Comparison of ENCODE assay signal across 7 mouse cellular contexts in genomic region chr6:83156259-83156684, GRCm38 (mm10). TPM values are rescaled to one million over a fixed set of nuclear protein-coding genes. Genes with fewer than 3 reads are reported as not detected.
DNase-seq lines count a peak whose midpoint lies in the region; ATAC-seq lines count a peak whose summit lies in the region.

Gene Wdr54, minus strand, starts transcription at chr6:83156397.
Gene 1700003E16Rik, plus strand, starts transcription at chr6:83156404.

- no peak within 1 kb of the TSS for H3K27ac ChIP-seq in brown adipose tissue, adult 24 weeks (replicated peaks; ENCODE audit: low read depth, low read length)
- H3K27ac ChIP-seq in forebrain, embryonic 11.5 days (ENCODE audit: low read depth, low read length): no peak within 1 kb of the TSS

- H3K4me2 ChIP-seq in forebrain, embryonic 11.5 days (ENCODE audit: low read depth, low read length, severe bottlenecking): peak within 1 kb of the TSS; percentile 87

- peak within 1 kb of the TSS; percentile 83 for H3K4me3 ChIP-seq in brown adipose tissue, adult 24 weeks (ENCODE audit: insufficient read depth, low read depth, low read length)
- peak within 1 kb of the TSS; percentile 50 for H3K4me3 ChIP-seq in forebrain, embryonic 11.5 days (ENCODE audit: low read depth, low read length)

- DNase-seq in MN1 (ENCODE audit: low spot score): peak; percentile 86
- DNase-seq in forebrain, embryonic 11.5 days (ENCODE audit: low spot score): peak; percentile 93
- peak; percentile 61 to 71 for DNase-seq in layer of hippocampus, postnatal 25 days (ENCODE audit: extremely low spot score in 1 of 2, low spot score in 1 of 2)
- DNase-seq in lung, postnatal 25 days (ENCODE audit: low spot score): peak; percentile 31
- peak; percentile 85 for DNase-seq in right cerebral cortex, adult 18-20 months

- ATAC-seq in forebrain, embryonic 11.5 days (replicated peaks; ENCODE audit: low FRiP score): peak; percentile 93
- peak; percentile 75 to 77 for ATAC-seq in hematopoietic stem cell, adult 5-6 weeks (replicated peaks in 1 of 2; ENCODE audit: insufficient read depth in 1 of 2, low FRiP score in 2 of 2, low TSS enrichment in 1 of 2, low read depth in 1 of 2, poor library complexity in 2 of 2, severe bottlenecking in 2 of 2)

- H3K4me1 ChIP-seq in brown adipose tissue, adult 24 weeks (ENCODE audit: control insufficient read depth, insufficient read depth, insufficient read length, low read length): no peaks in the 10 kb centered on the region
- H3K4me1 ChIP-seq in forebrain, embryonic 11.5 days (replicated peaks; ENCODE audit: control insufficient read depth, insufficient read depth, low read length): peaks cover 6% of the 10 kb centered on the region; the same call in 1 of the 2 replicates

- no peaks in the 10 kb centered on the region for H3K9me3 ChIP-seq in forebrain, embryonic 11.5 days (ENCODE audit: control insufficient read depth, low read length)

- no peaks in the 10 kb centered on the region for H3K36me3 ChIP-seq in forebrain, embryonic 11.5 days (ENCODE audit: control insufficient read depth, insufficient read depth, low read length)

- WGBS in forebrain, embryonic 11.5 days: 2% methylated on average over 32 of the region's 32 CpGs

- peaks cover 14% of the 10 kb centered on the region for H3K27me3 ChIP-seq in forebrain, embryonic 11.5 days (ENCODE audit: control insufficient read depth, insufficient read depth, low read length)

- H3K9ac ChIP-seq in forebrain, embryonic 11.5 days (ENCODE audit: low read length): peak within 1 kb of the TSS; percentile 63

RNA-seq across cellular contexts. Expression of gene Wdr54, which starts in this region (rescaled TPM):
- polyA plus RNA-seq in brown adipose tissue, adult 24 weeks (2012; ENCODE audit: insufficient read depth, insufficient read length, missing spikeins): not detected in 2 replicates
- polyA plus RNA-seq in forebrain, embryonic 11.5 days (2014; fragmentation: Nextera tagmentation; extraction: Ambion mirVana): 12.6 and 15.6 TPM in 2 replicates
- 0.20 and 0.31 TPM in 2 replicates for total RNA-seq in hematopoietic stem cell, adult 5-6 weeks (2017)
- 10 to 100 TPM; 25.1 to 28.4 TPM for total RNA-seq in layer of hippocampus, postnatal 25 days (2021)

RNA-seq across cellular contexts. Expression of gene 1700003E16Rik, which starts in this region (rescaled TPM):
- polyA plus RNA-seq in brown adipose tissue, adult 24 weeks (2012; ENCODE audit: insufficient read depth, insufficient read length, missing spikeins): not detected in 2 replicates
- 1.2 and 1.9 TPM in 2 replicates for polyA plus RNA-seq in forebrain, embryonic 11.5 days (2014; fragmentation: Nextera tagmentation; extraction: Ambion mirVana)
- 0.35 TPM in 1 of 2 replicates, not detected in the other for total RNA-seq in hematopoietic stem cell, adult 5-6 weeks (2017)
- total RNA-seq in layer of hippocampus, postnatal 25 days (2021): 10 to 100 TPM; 22.1 to 25.0 TPM

Comparison
In these comparisons a context has a peak if more than half of its experiments do, and no peak if none do; other contexts are left out.
1. RNA of gene Wdr54 (total RNA-seq): 25.1 to 28.4 TPM in layer of hippocampus, postnatal 25 days; 0.20 to 0.31 TPM in hematopoietic stem cell, adult 5-6 weeks; every median in the first group is over 10 times any median in the second.
2. RNA of gene 1700003E16Rik (total RNA-seq): 22.1 to 25.0 TPM in layer of hippocampus, postnatal 25 days; 0.35 TPM in hematopoietic stem cell, adult 5-6 weeks; every median in the first group is over 10 times any median in the second.
3. RNA of gene Wdr54 (polyA plus RNA-seq): 12.6 to 15.6 TPM in forebrain, embryonic 11.5 days; not detected in brown adipose tissue, adult 24 weeks; every median in the first group is over 10 times any median in the second.
4. Peak in ATAC-seq in hematopoietic stem cell, adult 5-6 weeks; RNA of the genes that start here not detected or under 1 TPM.
5. DNase-seq: peak in every context shown above with its lines; median percentile 93 in forebrain, embryonic 11.5 days; 86 in MN1; 85 in right cerebral cortex, adult 18-20 months; 66 in layer of hippocampus, postnatal 25 days; 31 in lung, postnatal 25 days.